Mouse (Mus musculus): Measurements from ENCODE around the gene D10Wsu102e. TPM values are rescaled to one million over a fixed set of nuclear protein-coding genes. Genes with fewer than 3 reads are reported as not detected.
A peak's percentile ranks its signal among the peaks of the same experiment; 100 is the strongest.
"Not testable (repeated sequence)": the region's sequence is repeated elsewhere in the genome, so short reads cannot be mapped to it uniquely, and the experiment has no call there.

D10Wsu102e gene
- total RNA-seq, 2 experiments from 2014 or later = 0.70 to 0.84 TPM

DNA sequence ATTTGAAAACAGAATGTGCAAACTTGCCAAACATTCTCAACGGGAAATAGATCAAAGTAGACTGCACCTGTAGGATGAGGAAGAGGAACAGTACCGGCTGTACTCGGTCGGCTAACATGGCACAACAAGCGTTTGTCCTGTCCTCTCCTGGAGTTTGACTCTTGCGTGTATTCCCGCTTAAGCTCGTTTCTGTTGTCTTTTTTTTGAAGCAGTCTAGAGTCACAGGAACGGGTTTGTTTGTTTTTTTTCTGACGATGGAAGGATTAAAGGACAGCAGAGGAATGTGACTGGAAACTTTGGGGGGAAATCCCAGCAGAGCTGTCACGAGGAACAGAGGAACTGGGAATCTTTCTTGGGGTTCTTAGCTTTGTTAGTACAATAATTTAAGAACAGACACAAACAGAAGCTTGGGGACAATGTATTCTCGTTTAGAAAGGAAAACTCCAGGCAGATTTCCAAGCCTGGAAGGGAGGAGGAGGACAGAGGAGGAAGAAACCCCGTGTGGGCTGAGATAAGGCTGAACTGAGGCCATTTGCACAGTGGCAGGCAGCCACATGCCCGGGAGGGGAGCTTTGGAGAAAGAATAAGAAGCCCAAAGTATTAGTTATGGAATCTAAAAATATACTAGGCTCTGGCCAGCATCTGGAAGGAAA, 6.2 kb upstream of the D10Wsu102e start:
- TF ChIP-seq CTCF (IDR thresholded peaks at IDR 0.05) = no peak
- H3K4me3 ChIP-seq = peak overlapping the region; percentile 5
- DNase-seq = peak; percentile 33
- H3K27ac ChIP-seq = peak overlapping the region; percentile 60
- intact Hi-C loops (cut with DNase I) = loop anchor here (5.0 kb wide), 1 partner anchor 442 kb away; no protein-coding TSS in a partner anchor

DNA sequence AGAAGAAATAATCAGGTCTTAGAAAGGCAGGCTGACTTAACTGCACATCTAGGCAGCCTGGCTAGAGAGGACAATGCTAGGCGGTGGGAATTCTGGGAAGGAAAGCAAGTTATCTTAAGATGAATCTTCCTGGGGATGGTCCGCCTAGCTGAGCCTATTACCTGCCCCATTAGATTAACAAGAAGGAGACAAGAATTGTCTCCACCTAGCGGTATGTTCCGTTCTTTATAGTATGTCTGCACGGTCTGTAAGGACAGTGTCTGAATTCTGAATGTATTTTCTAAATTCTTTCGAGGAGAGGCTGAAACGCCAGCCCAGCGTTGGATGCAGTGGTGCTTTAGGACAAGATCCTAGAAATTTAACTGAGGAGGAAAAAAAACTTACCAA, 5.7 kb upstream of the D10Wsu102e start:
- peak; percentile 46 for TF ChIP-seq CTCF (IDR thresholded peaks at IDR 0.05)
- peak overlapping the region; percentile 5 for H3K4me3 ChIP-seq
- H3K27ac ChIP-seq = peak overlapping the region; percentile 60
- no peak for DNase-seq
- intact Hi-C loops (cut with DNase I) = loop anchor here (5.0 kb wide), 1 partner anchor 442 kb away; no protein-coding TSS in a partner anchor

DNA sequence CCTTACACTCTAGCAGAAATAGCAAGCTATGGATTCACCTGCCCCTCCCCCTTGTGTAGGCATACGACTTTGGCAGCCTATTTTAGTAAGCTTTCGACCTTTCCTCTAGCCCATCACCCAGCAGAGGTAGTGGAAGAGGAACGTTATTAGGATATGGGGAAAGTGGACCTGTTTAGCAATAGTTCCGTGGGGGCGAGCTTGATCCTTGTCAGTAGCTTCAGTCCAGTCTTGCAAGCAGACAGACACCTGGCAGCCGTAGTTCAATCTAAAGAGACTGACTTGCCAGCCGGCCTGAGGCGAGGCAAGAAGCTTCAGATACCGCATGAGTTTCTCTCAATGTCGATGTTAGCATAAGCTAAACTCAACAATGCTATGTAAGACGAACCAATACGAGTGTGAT, 3.6 kb upstream of the D10Wsu102e start:
- H3K4me3 ChIP-seq = no peak overlapping the region
- DNase-seq = no peak
- intact Hi-C loops (cut with DNase I) = no loop called here
- no peak for TF ChIP-seq CTCF (IDR thresholded peaks at IDR 0.05)
- no peak overlapping the region for H3K27ac ChIP-seq

DNA sequence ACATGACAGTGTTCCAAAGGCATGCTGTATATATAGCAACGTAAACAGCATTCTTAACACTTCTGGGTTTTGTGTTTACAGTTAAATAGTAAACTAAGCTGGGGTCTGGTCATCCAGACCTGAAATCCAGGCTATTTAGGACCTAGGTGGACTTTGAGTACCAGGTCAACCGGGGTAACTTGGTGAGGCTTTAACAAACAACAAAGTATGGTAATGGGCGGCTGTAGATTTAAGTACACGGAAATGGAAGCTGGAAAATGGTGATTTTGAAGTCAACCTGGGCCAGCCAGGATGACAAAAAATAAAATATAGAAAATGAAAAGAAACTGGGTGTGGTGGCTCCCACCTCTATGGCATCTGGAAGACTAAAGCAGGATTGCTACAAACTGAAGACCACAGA, 570 bp upstream of the D10Wsu102e start:
- intact Hi-C loops (cut with DNase I) = no loop called here

DNA sequence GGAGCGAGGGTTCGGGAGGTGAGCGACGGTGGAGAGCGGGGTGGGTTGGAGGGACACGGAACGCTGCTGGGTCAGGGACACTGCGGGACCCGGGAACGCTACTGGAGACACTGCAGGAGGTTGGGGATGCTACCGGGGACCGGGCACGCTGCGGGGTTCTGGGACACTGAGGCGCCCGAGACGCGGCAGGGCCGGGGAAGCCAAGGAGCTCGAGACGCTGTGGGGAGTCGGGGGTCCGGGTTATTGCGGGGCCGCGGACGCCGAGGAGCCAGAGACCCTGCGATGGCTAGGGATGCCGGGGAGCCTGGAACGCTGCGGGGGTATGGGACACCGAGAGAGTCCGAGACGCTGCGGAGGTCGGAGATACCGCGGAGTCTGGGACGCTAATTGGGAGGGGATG, 335 bp downstream of the D10Wsu102e start:
- DNase-seq = no peak
- intact Hi-C loops (cut with DNase I) = loop anchor here (5.0 kb wide), 1 partner anchor 172 kb away; the partner anchor contains the start of gene Aldh1l2
- peak overlapping the region; percentile 95 for H3K4me3 ChIP-seq
- peak overlapping the region; percentile 85 for H3K27ac ChIP-seq
- TF ChIP-seq CTCF (IDR thresholded peaks at IDR 0.05) = no peak

More for the DNA sequence above, 570 bp upstream of the D10Wsu102e start:
- Histone ChIP-seq H3K27ac (peak overlapping the region; percentile 85), H3K4me3 (peak overlapping the region; percentile 95)
- TF ChIP-seq CTCF (IDR thresholded peaks at IDR 0.05) = no peak
- no peak for DNase-seq

DNA sequence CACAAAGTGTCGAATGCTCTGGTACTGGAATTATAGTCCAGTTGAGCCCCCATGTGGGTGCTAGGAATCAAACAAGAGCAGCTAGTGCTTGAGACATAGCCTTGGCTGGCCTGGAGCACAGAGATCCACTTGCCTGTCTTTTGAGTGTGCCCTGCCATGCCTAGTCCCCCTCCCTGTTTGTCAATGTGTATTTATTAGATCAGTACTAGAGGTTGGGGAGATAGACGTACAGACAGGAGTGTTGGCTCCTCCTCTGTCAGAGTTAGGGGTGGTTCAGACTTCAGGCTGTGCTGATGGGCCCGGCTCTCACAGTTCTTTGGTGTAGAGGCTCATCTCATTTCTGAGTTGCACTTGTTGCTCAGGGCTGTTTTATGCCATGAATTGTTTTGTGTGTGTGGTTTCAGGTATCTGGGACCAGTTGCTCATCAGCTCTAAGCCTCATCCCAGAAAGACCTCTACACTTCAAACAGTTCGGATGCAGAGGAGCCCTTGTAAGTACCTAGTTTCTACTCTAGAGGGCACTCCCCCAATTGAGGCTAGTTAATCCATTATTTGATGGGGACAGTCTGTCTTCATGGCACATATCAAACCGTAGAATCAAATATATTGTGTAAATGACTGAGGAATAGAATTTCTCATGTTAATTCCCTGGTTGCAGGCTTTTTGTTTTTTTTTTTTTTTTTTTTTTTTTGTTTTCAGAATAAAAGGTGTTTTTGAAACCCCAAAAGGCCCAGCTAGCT, 1.8 kb downstream of the D10Wsu102e start:
- Histone ChIP-seq H3K27ac (no peak overlapping the region), H3K4me3 (no peak overlapping the region)
- DNase-seq = no peak
- intact Hi-C loops (cut with DNase I) = loop anchor here (5.0 kb wide), 1 partner anchor 170 kb away; the partner anchor contains the start of gene Aldh1l2
- TF ChIP-seq CTCF (IDR thresholded peaks at IDR 0.05) = peak; percentile 63

DNA sequence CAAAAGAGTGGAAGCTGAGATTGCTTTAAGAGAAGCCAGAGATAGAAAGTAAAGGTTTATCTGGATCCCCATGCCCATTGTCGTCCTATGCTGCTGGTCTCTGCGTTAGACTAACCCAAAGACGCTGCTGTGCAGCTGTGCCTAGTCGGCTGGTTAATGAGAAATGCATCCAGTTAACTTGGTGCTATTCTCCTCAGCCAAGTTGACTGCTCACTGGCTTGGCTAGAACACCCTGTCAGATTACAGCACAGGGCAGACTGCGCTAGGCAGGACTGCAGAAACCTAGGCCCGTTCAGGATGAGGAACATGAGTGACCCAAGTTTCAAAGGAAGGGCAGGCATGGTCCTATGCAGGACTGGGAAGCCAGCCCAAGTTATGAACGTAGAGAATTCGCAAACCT, 3.4 kb downstream of the D10Wsu102e start:
- intact Hi-C loops (cut with DNase I) = loop anchor here (5.0 kb wide), 1 partner anchor 169 kb away; the partner anchor contains the start of gene Aldh1l2
- H3K27ac ChIP-seq = no peak overlapping the region
- DNase-seq = no peak
- no peak for TF ChIP-seq CTCF (IDR thresholded peaks at IDR 0.05)
- no peak overlapping the region for H3K4me3 ChIP-seq

DNA sequence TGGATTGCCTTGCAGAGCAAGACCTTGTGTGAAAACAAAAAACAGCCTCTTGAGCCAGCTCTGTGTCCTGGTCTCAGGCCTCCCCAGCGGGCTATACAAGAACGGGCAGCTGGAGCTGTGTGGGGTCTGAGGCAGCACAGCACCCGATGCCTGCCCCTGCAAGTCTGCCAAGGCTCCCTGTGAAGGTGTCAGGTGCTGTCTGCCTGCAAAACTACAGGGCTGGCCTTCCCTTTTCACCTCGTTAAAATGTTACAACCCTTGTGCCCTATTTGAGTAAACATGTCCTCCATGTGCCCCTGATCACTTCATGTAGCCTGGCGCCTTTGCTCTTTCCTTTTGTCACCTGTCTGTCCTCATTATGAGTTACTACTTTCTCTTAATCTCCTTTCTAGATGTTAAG, 8.9 kb downstream of the D10Wsu102e start:
- no peak for DNase-seq
- no peak overlapping the region for H3K4me3 ChIP-seq
- no peak overlapping the region for H3K27ac ChIP-seq
- no peak for TF ChIP-seq CTCF (IDR thresholded peaks at IDR 0.05)
- intact Hi-C loops (cut with DNase I) = no loop called here

DNA sequence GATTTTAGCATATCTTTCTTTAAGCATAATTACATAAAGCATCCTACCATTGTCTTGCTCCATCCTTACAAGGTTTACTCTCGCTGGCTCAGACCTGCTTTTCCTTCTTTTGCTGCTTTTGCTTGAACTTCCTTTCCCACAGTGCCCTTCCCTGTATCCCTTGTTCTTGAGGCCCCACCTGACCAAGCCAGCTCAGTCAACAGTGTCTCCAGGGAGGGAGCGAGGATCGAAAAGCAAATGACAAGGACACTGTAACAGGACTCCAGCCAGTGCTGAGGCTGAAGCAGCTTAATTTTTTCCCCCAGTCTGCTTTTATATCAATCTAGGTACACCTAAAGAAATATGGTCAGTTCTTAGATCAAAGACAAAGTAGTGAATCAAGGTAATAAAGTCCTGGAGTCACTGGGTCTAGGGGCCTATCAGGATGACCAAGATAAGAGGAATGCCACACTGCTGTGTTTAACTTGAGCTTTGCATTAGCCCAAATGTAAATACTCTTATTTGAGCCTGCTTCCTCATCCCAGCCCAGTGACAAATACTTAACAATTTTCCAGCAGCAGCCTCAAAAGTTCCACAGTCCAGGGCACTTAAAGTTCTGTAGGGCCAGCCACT, 14.1 kb downstream of the D10Wsu102e start:
- TF ChIP-seq CTCF (IDR thresholded peaks at IDR 0.05) = no peak
- Histone ChIP-seq H3K27ac (no peak overlapping the region), H3K4me3 (no peak overlapping the region)
- DNase-seq = no peak
- intact Hi-C loops (cut with DNase I) = no loop called here

DNA sequence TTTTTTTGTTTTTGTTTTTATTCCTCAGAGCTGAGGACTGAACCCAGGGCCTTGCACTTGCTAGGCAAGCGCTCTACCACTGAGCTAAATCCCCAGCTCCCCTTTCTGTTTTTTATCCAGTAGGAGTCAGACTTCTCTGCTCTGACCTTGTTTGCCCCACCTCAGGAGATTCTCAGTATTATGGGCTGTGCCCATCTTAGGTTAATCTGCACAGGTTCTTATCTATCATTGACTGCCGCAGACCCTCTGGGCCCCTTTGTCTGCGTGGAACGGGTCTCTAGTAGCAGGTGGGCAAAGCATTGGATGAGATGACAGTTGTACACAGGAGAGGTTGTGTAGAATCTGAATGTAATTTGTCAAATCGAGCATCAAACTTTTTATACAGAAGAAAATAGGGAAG, 15.4 kb downstream of the D10Wsu102e start:
- H3K27ac ChIP-seq; DNase-seq; intact Hi-C loops (cut with DNase I); H3K4me3 ChIP-seq: not testable (repeated sequence)

DNA sequence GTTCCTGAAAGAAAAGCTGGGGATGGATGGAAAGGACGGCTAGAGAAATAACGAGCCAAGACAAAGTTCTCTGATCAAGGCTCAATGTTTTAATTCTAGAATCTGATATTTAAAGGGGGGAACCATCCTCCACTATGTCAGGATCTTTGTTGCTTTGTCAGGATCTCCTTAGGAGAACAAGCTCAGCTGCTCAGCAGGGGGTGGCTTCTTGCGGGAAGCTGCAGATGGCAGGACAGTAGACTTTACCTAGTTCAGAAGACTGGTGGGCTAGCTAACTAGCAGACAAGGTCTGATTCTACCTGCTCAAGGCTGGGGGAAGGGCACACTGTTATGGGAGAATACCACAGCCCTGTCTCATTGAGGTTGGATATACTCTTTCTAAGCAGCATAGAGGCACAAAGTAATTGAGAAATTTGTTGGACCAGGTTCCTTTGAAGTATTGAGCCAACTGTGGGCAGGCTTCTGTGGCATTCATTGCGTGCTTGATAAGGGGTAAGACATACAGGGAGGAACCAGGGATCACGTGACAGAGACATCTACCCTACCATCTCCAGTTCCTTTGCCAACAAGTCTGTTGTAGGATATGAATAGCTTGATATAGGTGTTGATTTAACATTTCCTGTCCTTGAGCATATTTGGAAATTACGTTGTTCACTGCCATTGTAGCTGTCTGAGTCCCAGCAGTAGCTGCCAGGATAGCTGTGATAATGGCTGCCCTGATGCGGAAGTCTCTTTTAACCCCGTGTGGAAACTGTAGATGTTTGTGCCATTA, 17.1 kb downstream of the D10Wsu102e start:
- Histone ChIP-seq H3K4me3 (no peak overlapping the region), H3K27ac (no peak overlapping the region)
- TF ChIP-seq CTCF (IDR thresholded peaks at IDR 0.05) = no peak
- no peak for DNase-seq
- intact Hi-C loops (cut with DNase I) = no loop called here

DNA sequence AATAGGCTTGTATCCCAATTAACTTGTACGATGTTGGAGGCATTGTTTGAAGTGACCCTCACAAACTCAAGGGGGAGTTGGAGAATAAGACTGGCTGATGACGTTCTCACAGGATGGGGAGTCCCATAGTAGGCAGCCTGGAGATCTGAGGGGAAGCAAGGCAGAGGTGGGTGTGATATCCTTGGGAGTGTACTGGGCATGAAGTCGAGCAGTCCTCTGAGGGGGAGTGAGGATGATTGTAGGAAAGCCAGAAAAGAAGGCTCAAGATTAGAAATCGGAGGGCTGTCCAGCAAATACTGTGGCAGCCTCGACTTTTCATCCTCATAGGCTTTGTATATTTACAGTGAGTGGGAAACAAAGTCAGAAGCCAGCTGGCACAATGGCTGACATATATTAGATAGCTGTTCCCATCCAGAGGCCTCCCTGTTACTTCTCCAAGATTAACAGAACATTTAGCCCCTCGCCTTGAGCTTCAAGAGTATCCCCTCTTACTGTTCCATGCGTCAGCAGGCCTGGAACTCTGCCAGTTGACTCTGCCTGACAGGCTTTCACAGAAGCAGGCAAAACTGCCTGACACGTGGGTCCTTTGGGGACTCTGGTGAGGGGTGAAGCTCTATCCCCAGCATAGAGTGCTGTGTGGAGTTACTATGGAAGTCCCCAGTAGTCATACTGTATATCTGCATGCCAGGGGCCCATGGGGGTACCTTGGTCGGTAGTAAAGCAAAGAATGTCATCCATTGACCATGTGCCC, 18.2 kb downstream of the D10Wsu102e start:
- Histone ChIP-seq H3K27ac (no peak overlapping the region), H3K4me3 (no peak overlapping the region)
- intact Hi-C loops (cut with DNase I) = no loop called here
- TF ChIP-seq CTCF (IDR thresholded peaks at IDR 0.05) = no peak
- no peak for DNase-seq
